Mouse (Mus musculus) thymus, postnatal 25 days (tissue): ENCODE measurements around the gene 1600002K03Rik.
"Not testable (repeated sequence)": the region's sequence is repeated elsewhere in the genome, so short reads cannot be mapped to it uniquely, and the experiment has no call there.

Experiments
- DNase-seq: peaks from one replicate; pipeline ENCODE4 v3.0.0; 2022

Gene 1600002K03Rik

GRCm38 (mm10) chr10:80190491-80191051, 17.8 kb downstream of the 1600002K03Rik start:
- no peak for DNase-seq

DNA sequence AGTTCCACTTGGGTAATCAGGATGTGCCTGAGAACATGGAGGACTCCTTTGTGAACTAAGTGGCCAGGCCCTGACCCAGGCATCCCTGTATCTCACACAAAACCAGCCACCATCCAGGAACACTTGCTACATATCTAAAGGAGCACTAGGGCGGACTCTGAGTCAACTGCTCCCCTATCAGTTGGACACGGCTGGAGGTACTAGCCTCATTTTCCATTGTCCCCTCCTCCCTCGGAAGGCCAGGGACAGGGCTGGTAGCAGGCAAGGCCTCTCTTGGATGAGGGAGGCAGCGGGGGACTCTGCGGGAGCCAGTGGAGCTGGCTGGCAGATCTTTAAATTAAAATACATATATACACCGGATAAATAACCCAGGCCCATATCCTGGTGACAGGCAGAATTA, 21.2 kb downstream of the 1600002K03Rik start:
- no peak for DNase-seq

DNA sequence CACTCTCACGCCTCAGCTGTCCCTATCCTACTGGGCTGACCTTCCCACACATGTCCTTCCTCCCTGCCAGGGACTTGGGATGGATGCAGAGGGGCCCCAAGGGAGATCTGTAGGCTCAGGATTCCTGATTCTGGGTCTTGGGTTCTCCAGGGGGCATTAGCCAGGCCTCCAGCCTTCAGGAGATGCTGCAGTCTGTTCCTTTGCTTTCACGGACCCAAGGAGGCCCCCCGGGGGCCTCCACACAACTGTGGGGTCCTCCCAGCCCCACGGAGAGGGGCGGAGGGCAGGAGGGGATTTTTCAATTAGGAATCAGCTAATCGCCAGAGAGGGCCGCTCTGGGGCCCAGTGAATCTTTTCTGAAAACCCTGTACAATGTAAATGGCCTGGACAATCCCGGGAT, 21.7 kb downstream of the 1600002K03Rik start:
- DNase-seq: no peak

DNA sequence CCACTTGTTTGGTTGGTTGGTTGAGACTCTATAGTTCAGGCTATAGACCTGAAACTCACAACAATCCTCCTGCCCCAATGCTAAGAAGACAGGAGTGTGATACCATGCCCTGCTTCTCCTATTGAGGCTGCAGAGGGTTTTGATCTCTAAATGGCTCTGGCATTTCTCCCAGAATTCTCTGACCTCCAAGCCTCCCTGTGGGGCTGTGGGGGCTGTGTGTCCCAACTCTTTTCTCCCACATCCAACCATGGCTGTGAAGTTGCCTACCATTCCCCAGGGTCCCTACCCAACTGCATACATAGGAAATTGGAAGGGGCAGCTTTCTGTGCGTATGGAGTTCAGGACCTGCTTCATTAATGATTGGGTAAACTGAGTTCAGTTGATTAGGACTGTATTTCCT, 23.4 kb downstream of the 1600002K03Rik start:
- DNase-seq: no peak

GRCm38 (mm10) chr10:80196778-80197581, 24.2 kb downstream of the 1600002K03Rik start:
- no peak for DNase-seq

GRCm38 (mm10) chr10:80199440-80200008, 26.8 kb downstream of the 1600002K03Rik start:
- DNase-seq: peak; percentile 80

- no peak for DNase-seq
Measured at GRCm38 (mm10) chr10:80200485-80200884, 27.7 kb downstream of the 1600002K03Rik start.

GRCm38 (mm10) chr10:80204055-80204454, 31.3 kb downstream of the 1600002K03Rik start:
- no peak for DNase-seq

DNA sequence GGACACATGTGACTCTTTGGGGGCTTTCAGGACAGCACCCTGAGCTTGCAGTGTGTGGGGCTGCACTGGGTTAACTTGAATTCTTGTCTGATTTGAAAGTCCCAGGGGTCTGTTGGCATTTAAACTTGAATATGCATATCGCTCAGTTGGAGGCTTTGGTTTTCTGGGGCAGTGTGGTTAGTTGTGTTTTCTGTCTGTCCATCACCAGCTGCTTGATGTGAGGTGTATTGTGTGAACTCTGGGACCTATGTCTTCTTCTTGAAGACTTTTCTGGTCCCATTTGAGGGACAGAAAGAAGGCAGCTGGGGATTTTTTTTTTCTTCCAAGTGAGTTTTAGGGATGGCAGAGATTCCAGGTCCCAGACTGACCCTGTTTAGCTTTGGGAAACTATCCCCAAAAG, 34.5 kb downstream of the 1600002K03Rik start:
- no peak for DNase-seq

DNA sequence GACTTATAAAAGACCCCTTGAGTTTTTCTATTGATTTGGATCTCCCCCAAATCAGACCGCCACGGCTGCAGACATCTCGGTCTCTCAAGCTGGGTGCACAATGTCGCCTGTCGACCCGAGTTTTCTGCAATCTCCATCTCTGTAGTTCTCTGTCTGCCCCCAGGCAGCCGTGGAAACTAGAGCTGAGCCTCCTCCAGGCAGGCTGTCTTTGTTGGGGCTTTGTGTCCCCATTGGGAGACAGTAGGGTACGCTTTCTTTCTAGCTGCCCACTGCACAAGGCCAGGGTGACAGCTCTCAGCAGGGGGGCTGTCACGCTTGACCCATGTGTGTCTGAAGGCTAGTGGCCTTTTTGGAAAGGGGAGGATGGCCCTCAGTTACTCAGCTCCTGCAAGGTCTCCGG, 34.9 kb downstream of the 1600002K03Rik start:
- no peak for DNase-seq

DNA sequence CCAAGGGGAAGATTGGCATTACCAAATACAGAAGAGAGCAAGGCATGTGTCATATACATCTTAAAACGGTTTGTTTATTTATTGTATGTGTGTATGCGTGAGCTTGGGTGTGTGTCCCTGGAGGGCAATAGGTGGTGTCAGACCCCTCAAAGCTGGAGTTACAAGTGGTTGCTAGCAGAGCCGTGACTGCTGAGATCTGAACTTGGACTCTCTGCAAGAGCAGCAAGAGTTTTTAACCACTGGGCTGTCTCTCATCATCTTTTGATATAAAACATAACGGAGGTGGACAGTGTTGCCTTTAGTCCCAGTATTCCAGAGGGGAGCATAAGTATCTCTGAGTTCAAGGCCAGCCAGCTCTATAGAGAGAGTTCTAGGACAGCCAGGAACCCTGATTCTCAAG, 35.5 kb downstream of the 1600002K03Rik start:
- DNase-seq: no peak

DNA sequence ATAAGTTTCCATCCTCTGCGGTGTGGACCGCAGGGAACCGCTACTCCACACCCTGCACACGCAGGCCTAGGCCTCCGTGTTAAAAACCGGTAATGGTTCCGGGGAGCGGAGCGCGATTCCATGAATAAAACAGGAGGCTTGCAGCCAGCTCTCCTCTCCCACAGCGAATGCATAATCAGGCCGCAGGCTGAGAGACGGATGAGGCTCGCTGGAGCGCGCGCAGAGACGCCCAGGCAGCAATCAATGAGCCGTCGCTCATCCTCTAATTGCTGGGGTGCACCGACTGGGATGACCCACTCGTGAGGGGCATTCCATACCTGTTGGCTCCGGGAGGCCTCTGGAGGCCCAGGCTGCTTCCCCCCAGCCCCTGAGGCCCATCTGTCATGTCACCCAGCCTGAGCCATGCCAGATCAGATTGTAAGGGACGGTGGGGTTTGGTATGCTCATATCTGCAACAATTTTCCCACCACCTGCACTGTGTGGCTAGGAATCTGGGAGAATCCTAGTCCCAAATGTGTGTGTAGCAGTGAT, 36.2 kb downstream of the 1600002K03Rik start:
- DNase-seq: no peak

DNA sequence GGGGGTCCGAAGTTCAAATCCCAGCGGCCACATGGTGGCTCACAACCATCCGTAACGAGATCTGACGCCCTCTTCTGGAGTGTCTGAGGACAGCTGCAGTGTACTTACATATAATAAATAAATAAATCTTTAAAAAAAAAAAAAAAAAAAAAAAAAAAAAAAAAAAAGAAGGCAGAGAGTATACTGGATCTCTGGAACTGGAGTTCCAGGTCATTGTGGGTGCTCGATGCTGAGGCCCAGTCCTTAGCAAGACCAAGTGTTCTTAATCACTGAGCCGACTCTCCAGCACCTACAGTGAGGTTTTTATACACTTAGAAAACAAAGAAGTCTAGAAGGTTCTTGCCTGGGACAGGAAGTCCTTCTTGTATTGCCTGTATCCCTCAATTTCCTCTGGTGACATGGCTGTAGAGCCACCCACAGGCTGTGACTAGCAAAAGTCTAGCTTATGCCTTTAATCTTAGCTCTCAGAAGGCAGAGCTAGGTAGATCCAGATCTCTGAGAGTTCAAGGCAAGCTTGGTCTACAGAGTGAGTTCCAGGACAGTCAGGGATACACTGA, 38.9 kb downstream of the 1600002K03Rik start:
- not testable (repeated sequence) for DNase-seq

DNA sequence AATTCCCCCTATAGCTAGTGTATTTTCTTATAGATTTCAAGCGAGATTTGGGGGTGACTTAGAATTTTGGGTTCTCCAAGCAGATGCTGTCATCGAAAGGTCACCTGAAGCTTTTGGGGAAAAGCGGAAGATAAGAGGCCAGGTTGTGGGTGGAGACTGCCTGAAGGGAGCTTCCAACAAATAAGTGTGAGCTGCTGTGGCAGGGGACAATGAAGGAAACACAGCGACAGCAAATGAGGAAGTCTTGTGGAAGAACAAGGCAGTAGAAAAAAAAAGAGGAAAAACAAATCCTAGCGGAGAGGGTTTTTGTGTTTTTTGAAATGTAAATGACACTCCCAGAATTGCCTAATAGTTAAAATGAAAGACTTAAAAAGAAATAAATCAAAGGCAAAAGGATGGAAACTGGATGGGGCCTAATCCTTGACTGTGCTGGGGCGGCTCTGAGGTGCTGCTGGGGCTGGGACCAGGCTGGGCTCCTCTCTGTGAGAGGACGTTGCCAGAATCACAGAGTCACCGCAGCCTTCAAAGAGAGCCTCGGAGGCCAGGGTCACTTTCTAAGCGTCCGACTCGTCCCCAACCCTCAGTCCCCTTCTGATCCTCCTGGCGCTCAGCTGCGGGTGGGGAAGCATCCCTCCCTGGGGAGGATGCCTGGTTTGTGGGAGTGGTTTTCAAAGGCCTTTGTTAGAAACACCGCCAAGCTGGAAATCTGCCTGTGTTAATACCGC, 42.5 kb downstream of the 1600002K03Rik start:
- DNase-seq: no peak

DNA sequence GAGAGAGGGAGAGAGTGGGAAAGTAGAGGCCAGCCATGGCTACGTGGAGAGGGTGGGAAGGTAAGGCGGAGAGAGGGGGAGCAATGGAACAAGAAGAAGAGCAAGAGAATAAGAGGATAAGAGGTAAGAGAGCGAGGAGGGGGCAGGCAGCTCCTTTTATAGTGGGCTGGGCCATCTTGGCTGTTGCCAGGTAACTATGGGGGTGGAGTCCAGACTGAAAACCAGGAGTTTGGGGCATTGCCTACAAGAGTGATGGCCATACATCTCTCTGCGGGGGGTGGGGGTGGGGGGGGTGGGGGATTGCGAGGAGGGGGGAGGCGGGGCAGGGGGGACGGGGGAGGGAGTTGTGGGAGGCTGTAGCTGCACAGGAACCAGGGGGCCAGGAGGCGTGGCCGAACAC, 47.9 kb downstream of the 1600002K03Rik start:
- no peak for DNase-seq

- not testable (repeated sequence) for DNase-seq
Measured at GRCm38 (mm10) chr10:80223137-80223536, 50.4 kb downstream of the 1600002K03Rik start.
